Comparison of ENCODE assay signal across 9 mouse cellular contexts in genomic region chr5:137512847-137513794, GRCm38 (mm10). TPM values are rescaled to one million over a fixed set of nuclear protein-coding genes. Genes with fewer than 3 reads are reported as not detected.
DNase-seq lines count a peak whose midpoint lies in the region; ATAC-seq and TF ChIP-seq lines count a peak whose summit lies in the region.
"Had no signal": no experiment of that assay in that cellular context is flagged by ENCODE, and none has a peak within 500 bp of the region (broad histone marks: within the 10 kb centered on the region; RNA-seq: fewer than 3 reads in every experiment).

No protein-coding gene starts in this region.

- TF ChIP-seq CTCF in forebrain, postnatal 0 days (IDR thresholded peaks at IDR 0.05; ENCODE audit: low read depth), result peak; percentile 73

- H3K27me3 ChIP-seq in forebrain, postnatal 0 days (ENCODE audit: insufficient read depth, low read length), result no peaks in the 10 kb centered on the region

- H3K4me3 ChIP-seq in forebrain, postnatal 0 days (ENCODE audit: low read depth, low read length), result no peak overlapping the region

- peaks cover 17% of the 10 kb centered on the region; the same call in 1 of the 2 replicates for H3K4me1 ChIP-seq in forebrain, postnatal 0 days (ENCODE audit: insufficient read depth)

- DNase-seq in CD4-positive, CD25-positive, alpha-beta regulatory T cell, adult 2 months (ENCODE audit: low read depth, low spot score), result peak; percentile 48
- DNase-seq in right cerebral cortex, postnatal 4 days, result peak; percentile 43
- no peak for DNase-seq in right cerebral cortex, postnatal 36 days (ENCODE audit: low spot score in 2 of 2)
- DNase-seq in forebrain, postnatal 0 days, result no peak
- DNase-seq in lung, postnatal 36 days, result peak; percentile 47
- no peak for DNase-seq in T-cell, adult 2 months (ENCODE audit: low spot score)

- ATAC-seq in CD4-positive, CD25-positive, alpha-beta regulatory T cell, adult 4 months, result no peak
- ATAC-seq in forebrain, postnatal 0 days, result peak; percentile 42; the same call in 1 of the 2 replicates
- no peak for ATAC-seq in erythroblast, adult 5-6 weeks (replicated peaks; ENCODE audit: low FRiP score, poor library complexity, severe bottlenecking)

- H3K36me3 ChIP-seq in forebrain, postnatal 0 days (ENCODE audit: insufficient read depth), result peaks cover 9% of the 10 kb centered on the region

- WGBS in forebrain, postnatal 0 days, result 78% methylated on average over 11 of the region's 11 CpGs

- no peaks in the 10 kb centered on the region for H3K9me3 ChIP-seq in forebrain, postnatal 0 days (ENCODE audit: low read length)

- H3K9ac ChIP-seq in forebrain, postnatal 0 days, result no peak overlapping the region

- no peak overlapping the region for H3K27ac ChIP-seq in forebrain, postnatal 0 days (ENCODE audit: low read depth, low read length)

- no peak overlapping the region for H3K4me2 ChIP-seq in forebrain, postnatal 0 days (ENCODE audit: low read depth)

RNA-seq across cellular contexts. Expression of gene Gigyf1, which starts 5.2 kb away (rescaled TPM):
- polyA plus RNA-seq in CD4-positive, CD25-positive, alpha-beta regulatory T cell, adult 4 months (2017; shearing (Covaris generic)), result 10 to 100 TPM; 35.6 to 36.1 TPM
- 21.1 and 25.2 TPM in 2 replicates for total RNA-seq in forebrain, postnatal 0 days (2014; rRNA removed)
- polyA plus RNA-seq in forebrain, postnatal 0 days (2015; fragmentation: Nextera tagmentation; extraction: Ambion mirVana), result 6.1 and 10.6 TPM in 2 replicates
- 5.6 and 6.1 TPM in 2 replicates for total RNA-seq in erythroblast, adult 5-6 weeks (2015; ENCODE audit: low replicate concordance)
- 5.3 and 8.4 TPM in 2 replicates for total RNA-seq in erythroblast, adult 5-6 weeks (2017; ENCODE audit: low replicate concordance)

RNA-seq across cellular contexts. Expression of gene Pop7, which starts 10.8 kb away (rescaled TPM):
- 10 to 100 TPM; 44.2 to 57.4 TPM for polyA plus RNA-seq in CD4-positive, CD25-positive, alpha-beta regulatory T cell, adult 4 months (2017; shearing (Covaris generic))
- total RNA-seq in forebrain, postnatal 0 days (2014; rRNA removed), result 79.1 and 80.6 TPM in 2 replicates
- polyA plus RNA-seq in forebrain, postnatal 0 days (2015; fragmentation: Nextera tagmentation; extraction: Ambion mirVana), result 99.2 and 110 TPM in 2 replicates
- total RNA-seq in erythroblast, adult 5-6 weeks (2015; ENCODE audit: low replicate concordance), result 9.0 TPM in 1 of 2 replicates, not detected in the other
- total RNA-seq in erythroblast, adult 5-6 weeks (2017; ENCODE audit: low replicate concordance), result 4.4 and 7.2 TPM in 2 replicates

RNA-seq across cellular contexts. Expression of gene Epo, which starts 19.9 kb away (rescaled TPM):
- polyA plus RNA-seq in CD4-positive, CD25-positive, alpha-beta regulatory T cell, adult 4 months (2017; shearing (Covaris generic)), result not detected
- total RNA-seq in forebrain, postnatal 0 days (2014; rRNA removed), result not detected in 2 replicates
- polyA plus RNA-seq in forebrain, postnatal 0 days (2015; fragmentation: Nextera tagmentation; extraction: Ambion mirVana), result not detected in 2 replicates
- total RNA-seq in erythroblast, adult 5-6 weeks (2015; ENCODE audit: low replicate concordance), result not detected in 2 replicates
- not detected in 2 replicates for total RNA-seq in erythroblast, adult 5-6 weeks (2017; ENCODE audit: low replicate concordance)
- total RNA-seq: heart, postnatal 10 days had no signal

RNA-seq across cellular contexts. Expression of gene Gnb2, which starts 20.2 kb away (rescaled TPM):
- 10 to 100 TPM; 36.8 to 66.7 TPM for polyA plus RNA-seq in CD4-positive, CD25-positive, alpha-beta regulatory T cell, adult 4 months (2017; shearing (Covaris generic))
- 1,237 and 1,339 TPM in 2 replicates for total RNA-seq in forebrain, postnatal 0 days (2014; rRNA removed)
- polyA plus RNA-seq in forebrain, postnatal 0 days (2015; fragmentation: Nextera tagmentation; extraction: Ambion mirVana), result 766 and 769 TPM in 2 replicates
- total RNA-seq in erythroblast, adult 5-6 weeks (2015; ENCODE audit: low replicate concordance), result 77.0 and 113 TPM in 2 replicates
- total RNA-seq in erythroblast, adult 5-6 weeks (2017; ENCODE audit: low replicate concordance), result 94.2 and 96.3 TPM in 2 replicates

RNA-seq across cellular contexts. Expression of gene Zan, which starts 36.3 kb away (rescaled TPM):
- polyA plus RNA-seq in CD4-positive, CD25-positive, alpha-beta regulatory T cell, adult 4 months (2017; shearing (Covaris generic)), result under 1 TPM; 0.27 to 0.39 TPM
- total RNA-seq in forebrain, postnatal 0 days (2014; rRNA removed), result 0.31 and 0.62 TPM in 2 replicates
- 0.08 and 0.14 TPM in 2 replicates for polyA plus RNA-seq in forebrain, postnatal 0 days (2015; fragmentation: Nextera tagmentation; extraction: Ambion mirVana)
- total RNA-seq in erythroblast, adult 5-6 weeks (2015; ENCODE audit: low replicate concordance), result not detected in 2 replicates
- total RNA-seq in erythroblast, adult 5-6 weeks (2017; ENCODE audit: low replicate concordance), result not detected in 2 replicates

Comparison
In these comparisons a context has a peak if more than half of its experiments do, and no peak if none do; other contexts are left out.
1. DNase-seq: peak in CD4-positive, CD25-positive, alpha-beta regulatory T cell, adult 2 months (single experiment), right cerebral cortex, postnatal 4 days (single experiment) and lung, postnatal 36 days (single experiment); none in right cerebral cortex, postnatal 36 days (0 of 2), forebrain, postnatal 0 days (single experiment) and T-cell, adult 2 months (single experiment).